Mouse (Mus musculus): ENCODE results near the gene Ppfibp2. TPM values are rescaled to one million over a fixed set of nuclear protein-coding genes. Genes with fewer than 3 reads are reported as not detected.

Ppfibp2 gene
- polyA plus RNA-seq, 1 experiment from 2014 or later, result 2.4 TPM

- WGBS, result 30% methylated on average over 6 of the region's 6 CpGs
- no peak overlapping the region for H3K27ac ChIP-seq (replicated peaks)
- H3K4me3 ChIP-seq, result no peak overlapping the region
- ATAC-seq (ENCODE audit: low read depth), result 0 out of 2 replicates have a peak, but pooled peaks have one; percentile 57
- no peak overlapping the region for H3K9ac ChIP-seq
- peaks cover 93% of the 10 kb centered on the region for H3K27me3 ChIP-seq
- H3K4me2 ChIP-seq, result no peak overlapping the region
- no peaks in the 10 kb centered on the region for H3K9me3 ChIP-seq
- no peaks in the 10 kb centered on the region for H3K36me3 ChIP-seq
- peaks cover 12% of the 10 kb centered on the region for H3K4me1 ChIP-seq (replicated peaks)
Measured at GRCm38 (mm10) chr7:107691493-107691892, 96.5 kb downstream of the Ppfibp2 start.

GRCm38 (mm10) chr7:107694254-107694947 is 99.4 kb downstream of the Ppfibp2 start:
- Histone ChIP-seq H3K4me1 (replicated peaks) (peaks cover 12% of the 10 kb centered on the region), H3K9ac (no peak overlapping the region), H3K4me3 (no peak overlapping the region), H3K27ac (replicated peaks) (no peak overlapping the region), H3K36me3 (no peaks in the 10 kb centered on the region), H3K9me3 (no peaks in the 10 kb centered on the region), H3K27me3 (peaks cover 96% of the 10 kb centered on the region), H3K4me2 (no peak overlapping the region)
- peak; percentile 63; the same call in 1 of the 2 replicates for ATAC-seq (ENCODE audit: low read depth)
- WGBS, result 45% methylated on average over 10 of the region's 10 CpGs

- 85% methylated on average over 5 of the region's 5 CpGs for WGBS
- Histone ChIP-seq H3K9me3 (no peaks in the 10 kb centered on the region), H3K9ac (no peak overlapping the region), H3K4me2 (no peak overlapping the region), H3K36me3 (no peaks in the 10 kb centered on the region), H3K27me3 (peaks cover 95% of the 10 kb centered on the region), H3K4me1 (replicated peaks) (peaks cover 6% of the 10 kb centered on the region), H3K27ac (replicated peaks) (no peak overlapping the region), H3K4me3 (no peak overlapping the region)
- ATAC-seq (ENCODE audit: low read depth), result no peak
Measured at GRCm38 (mm10) chr7:107697066-107697465, 102.1 kb downstream of the Ppfibp2 start.

GRCm38 (mm10) chr7:107699926-107700325 is 104.9 kb downstream of the Ppfibp2 start:
- Histone ChIP-seq H3K36me3 (no peaks in the 10 kb centered on the region), H3K4me1 (replicated peaks) (no peaks in the 10 kb centered on the region), H3K9me3 (no peaks in the 10 kb centered on the region), H3K27me3 (peaks cover 94% of the 10 kb centered on the region), H3K4me3 (no peak overlapping the region), H3K27ac (replicated peaks) (no peak overlapping the region), H3K4me2 (no peak overlapping the region), H3K9ac (no peak overlapping the region)
- ATAC-seq (ENCODE audit: low read depth), result no peak
- WGBS, result 81% methylated on average over 1 of the region's 1 CpGs

GRCm38 (mm10) chr7:107700646-107701045 is 105.6 kb downstream of the Ppfibp2 start:
- Histone ChIP-seq H3K36me3 (no peaks in the 10 kb centered on the region), H3K9ac (no peak overlapping the region), H3K27me3 (peaks cover 91% of the 10 kb centered on the region), H3K4me2 (no peak overlapping the region), H3K27ac (replicated peaks) (no peak overlapping the region), H3K4me1 (replicated peaks) (no peaks in the 10 kb centered on the region), H3K4me3 (no peak overlapping the region), H3K9me3 (no peaks in the 10 kb centered on the region)
- ATAC-seq (ENCODE audit: low read depth), result no peak
- 81% methylated on average over 5 of the region's 5 CpGs for whole genome bisulfite sequencing

GRCm38 (mm10) chr7:107702461-107703380 is 107.7 kb downstream of the Ppfibp2 start:
- H3K9ac ChIP-seq, result no peak overlapping the region
- no peaks in the 10 kb centered on the region; the same call in 1 of the 2 replicates for H3K4me1 ChIP-seq (replicated peaks)
- no peak overlapping the region for H3K4me3 ChIP-seq
- 61% methylated on average over 13 of the region's 13 CpGs for WGBS
- H3K4me2 ChIP-seq, result no peak overlapping the region
- no peak for ATAC-seq (ENCODE audit: low read depth)
- H3K27me3 ChIP-seq, result peaks cover 73% of the 10 kb centered on the region
- H3K27ac ChIP-seq (replicated peaks), result no peak overlapping the region
- no peaks in the 10 kb centered on the region for H3K9me3 ChIP-seq
- no peaks in the 10 kb centered on the region for H3K36me3 ChIP-seq

- H3K9me3 ChIP-seq, result no peaks in the 10 kb centered on the region
- 79% methylated on average over 5 of the region's 5 CpGs for WGBS
- no peak overlapping the region for H3K4me2 ChIP-seq
- H3K4me1 ChIP-seq (replicated peaks), result no peaks in the 10 kb centered on the region; the same call in 1 of the 2 replicates
- no peaks in the 10 kb centered on the region for H3K36me3 ChIP-seq
- H3K27ac ChIP-seq (replicated peaks), result no peak overlapping the region
- H3K4me3 ChIP-seq, result no peak overlapping the region
- no peak overlapping the region for H3K9ac ChIP-seq
- H3K27me3 ChIP-seq, result peaks cover 45% of the 10 kb centered on the region
- ATAC-seq (ENCODE audit: low read depth), result no peak
Measured at GRCm38 (mm10) chr7:107705941-107706340, 110.9 kb downstream of the Ppfibp2 start.

GRCm38 (mm10) chr7:107707650-107708049 is 112.6 kb downstream of the Ppfibp2 start:
- no peak for ATAC-seq (ENCODE audit: low read depth)
- no peaks in the 10 kb centered on the region; the same call in 1 of the 2 replicates for H3K4me1 ChIP-seq (replicated peaks)
- no peak overlapping the region for H3K9ac ChIP-seq
- H3K36me3 ChIP-seq, result no peaks in the 10 kb centered on the region
- no peak overlapping the region for H3K27ac ChIP-seq (replicated peaks)
- peaks cover 29% of the 10 kb centered on the region for H3K27me3 ChIP-seq
- H3K9me3 ChIP-seq, result no peaks in the 10 kb centered on the region
- H3K4me3 ChIP-seq, result no peak overlapping the region
- WGBS, result 79% methylated on average over 9 of the region's 9 CpGs
- no peak overlapping the region for H3K4me2 ChIP-seq

- no peaks in the 10 kb centered on the region for H3K36me3 ChIP-seq
- H3K27ac ChIP-seq (replicated peaks), result 0 out of 2 replicates have a peak overlapping the region, but pooled peaks have one; percentile 23
- H3K4me1 ChIP-seq (replicated peaks), result no peaks in the 10 kb centered on the region; the same call in 1 of the 2 replicates
- no peaks in the 10 kb centered on the region for H3K9me3 ChIP-seq
- peak overlapping the region; percentile 27; the same call in 1 of the 2 replicates for H3K9ac ChIP-seq
- peak; percentile 93 for ATAC-seq (ENCODE audit: low read depth)
- 2% methylated on average over 10 of the region's 10 CpGs for WGBS
- H3K4me2 ChIP-seq, result peak overlapping the region; percentile 48
- H3K27me3 ChIP-seq, result peaks cover 20% of the 10 kb centered on the region; the same call in 1 of the 2 replicates
- H3K4me3 ChIP-seq, result peak overlapping the region; percentile 24; the same call in 1 of the 2 replicates
Measured at GRCm38 (mm10) chr7:107708491-107709112, 113.6 kb downstream of the Ppfibp2 start.

GRCm38 (mm10) chr7:107712743-107713142 is 117.7 kb downstream of the Ppfibp2 start:
- no peak overlapping the region for H3K27ac ChIP-seq (replicated peaks)
- H3K4me1 ChIP-seq (replicated peaks), result no peaks in the 10 kb centered on the region
- ATAC-seq (ENCODE audit: low read depth), result no peak
- no peaks in the 10 kb centered on the region for H3K9me3 ChIP-seq
- H3K4me3 ChIP-seq, result no peak overlapping the region
- H3K36me3 ChIP-seq, result no peaks in the 10 kb centered on the region
- no peak overlapping the region for H3K9ac ChIP-seq
- WGBS, result 70% methylated on average over 6 of the region's 6 CpGs
- no peak overlapping the region for H3K4me2 ChIP-seq
- H3K27me3 ChIP-seq, result peaks cover 2% of the 10 kb centered on the region; the same call in 1 of the 2 replicates

GRCm38 (mm10) chr7:107714067-107714466 is 119.1 kb downstream of the Ppfibp2 start:
- no peak overlapping the region for H3K4me3 ChIP-seq
- H3K36me3 ChIP-seq, result no peaks in the 10 kb centered on the region
- H3K27ac ChIP-seq (replicated peaks), result no peak overlapping the region
- no peak overlapping the region for H3K4me2 ChIP-seq
- 85% methylated on average over 5 of the region's 5 CpGs for WGBS
- H3K27me3 ChIP-seq, result no peaks in the 10 kb centered on the region
- no peaks in the 10 kb centered on the region for H3K9me3 ChIP-seq
- no peaks in the 10 kb centered on the region for H3K4me1 ChIP-seq (replicated peaks)
- H3K9ac ChIP-seq, result no peak overlapping the region
- no peak for ATAC-seq (ENCODE audit: low read depth)

- ATAC-seq (ENCODE audit: low read depth), result no peak
- H3K9me3 ChIP-seq, result peaks cover 4% of the 10 kb centered on the region; the same call in 1 of the 2 replicates
- whole genome bisulfite sequencing, result 86% methylated on average over 1 of the region's 1 CpGs
- no peaks in the 10 kb centered on the region for H3K4me1 ChIP-seq (replicated peaks)
- H3K4me2 ChIP-seq, result no peak overlapping the region
- H3K27me3 ChIP-seq, result no peaks in the 10 kb centered on the region
- H3K9ac ChIP-seq, result no peak overlapping the region
- no peak overlapping the region for H3K4me3 ChIP-seq
- H3K36me3 ChIP-seq, result no peaks in the 10 kb centered on the region
- no peak overlapping the region for H3K27ac ChIP-seq (replicated peaks)
Measured at GRCm38 (mm10) chr7:107720771-107721170, 125.8 kb downstream of the Ppfibp2 start.

Measured in neural tube, embryonic 13.5 days (tissue).